Mouse (Mus musculus): ENCODE results near the gene Phykpl. TPM values are rescaled to one million over a fixed set of nuclear protein-coding genes. Genes with fewer than 3 reads are reported as not detected.
A peak's percentile ranks its signal among the peaks of the same experiment; 100 is the strongest.

Gene Phykpl
- polyA plus RNA-seq, 1 experiment from 2014 or later: 15.9 TPM

GRCm38 (mm10) chr11:51590002-51590401 lies 5.4 kb downstream of the Phykpl start:
- no peaks in the 10 kb centered on the region for H3K27me3 ChIP-seq (ENCODE audit: poor library complexity, severe bottlenecking)
- no peak for DNase-seq (ENCODE audit: extremely low spot score, low spot score)
- H3K4me1 ChIP-seq: peaks cover 15% of the 10 kb centered on the region
- H3K36me3 ChIP-seq (replicated peaks): peaks cover 95% of the 10 kb centered on the region
- H3K27ac ChIP-seq: no peak overlapping the region
- H3K4me3 ChIP-seq: no peak overlapping the region
- no peaks in the 10 kb centered on the region for H3K9me3 ChIP-seq

- no peaks in the 10 kb centered on the region for H3K27me3 ChIP-seq (ENCODE audit: poor library complexity, severe bottlenecking)
- peaks cover 100% of the 10 kb centered on the region for H3K36me3 ChIP-seq (replicated peaks)
- no peak overlapping the region for H3K27ac ChIP-seq
- H3K4me3 ChIP-seq: no peak overlapping the region
- no peaks in the 10 kb centered on the region for H3K9me3 ChIP-seq
- peaks cover 4% of the 10 kb centered on the region for H3K4me1 ChIP-seq
- WGBS: 92% methylated on average over 7 of the region's 7 CpGs
- no peak for DNase-seq (ENCODE audit: extremely low spot score, low spot score)
These were observed 6.6 kb downstream of the Phykpl start for GRCm38 (mm10) chr11:51591168-51591567.

DNA sequence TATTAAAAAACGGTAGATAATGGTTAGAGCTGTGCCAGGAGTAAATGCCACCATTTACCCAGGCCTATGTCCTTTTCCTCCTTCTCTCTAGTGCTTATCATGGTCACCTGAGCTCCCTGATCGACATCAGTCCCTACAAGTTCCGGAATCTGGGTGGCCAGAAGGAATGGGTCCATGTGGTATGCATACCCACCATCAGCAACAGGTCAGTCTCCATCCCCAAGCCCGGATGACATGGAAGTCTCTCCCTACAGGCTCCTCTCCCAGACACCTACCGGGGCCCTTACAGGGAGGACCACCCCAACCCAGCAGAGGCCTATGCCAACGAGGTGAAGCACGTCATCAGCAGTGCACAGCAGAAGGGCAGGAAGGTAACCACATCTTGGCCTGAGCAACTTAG lies 7.4 kb downstream of the Phykpl start:
- Histone ChIP-seq H3K36me3 (replicated peaks) (peaks cover 100% of the 10 kb centered on the region), H3K4me3 (no peak overlapping the region), H3K27me3 (ENCODE audit: poor library complexity, severe bottlenecking) (no peaks in the 10 kb centered on the region), H3K9me3 (no peaks in the 10 kb centered on the region), H3K4me1 (no peaks in the 10 kb centered on the region), H3K27ac (no peak overlapping the region)
- no peak for DNase-seq (ENCODE audit: extremely low spot score, low spot score)
- 95% methylated on average over 7 of the region's 7 CpGs for WGBS

DNA sequence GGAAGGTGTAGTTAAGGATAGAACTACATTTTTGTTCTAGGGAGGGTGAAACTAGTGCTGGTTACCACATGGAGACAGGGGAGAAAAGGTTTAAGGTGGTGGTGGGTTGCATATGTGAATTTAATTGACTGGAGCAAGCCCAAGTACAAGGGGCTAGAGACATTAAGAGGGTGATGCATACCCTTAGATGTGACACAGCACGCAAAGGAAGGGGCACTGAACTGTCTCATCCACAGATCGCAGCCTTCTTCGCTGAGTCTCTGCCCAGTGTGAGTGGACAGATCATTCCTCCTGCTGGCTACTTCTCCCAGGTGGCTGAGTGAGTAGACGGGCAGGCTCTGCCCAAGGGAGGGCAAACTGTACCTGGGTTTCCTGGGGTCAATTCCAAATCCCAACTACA lies 8.8 kb downstream of the Phykpl start:
- no peak overlapping the region for H3K4me3 ChIP-seq
- H3K9me3 ChIP-seq: no peaks in the 10 kb centered on the region
- peaks cover 100% of the 10 kb centered on the region for H3K36me3 ChIP-seq (replicated peaks)
- H3K4me1 ChIP-seq: no peaks in the 10 kb centered on the region
- WGBS: 97% methylated on average over 4 of the region's 4 CpGs
- no peaks in the 10 kb centered on the region for H3K27me3 ChIP-seq (ENCODE audit: poor library complexity, severe bottlenecking)
- no peak for DNase-seq (ENCODE audit: extremely low spot score, low spot score)
- H3K27ac ChIP-seq: no peak overlapping the region

DNA sequence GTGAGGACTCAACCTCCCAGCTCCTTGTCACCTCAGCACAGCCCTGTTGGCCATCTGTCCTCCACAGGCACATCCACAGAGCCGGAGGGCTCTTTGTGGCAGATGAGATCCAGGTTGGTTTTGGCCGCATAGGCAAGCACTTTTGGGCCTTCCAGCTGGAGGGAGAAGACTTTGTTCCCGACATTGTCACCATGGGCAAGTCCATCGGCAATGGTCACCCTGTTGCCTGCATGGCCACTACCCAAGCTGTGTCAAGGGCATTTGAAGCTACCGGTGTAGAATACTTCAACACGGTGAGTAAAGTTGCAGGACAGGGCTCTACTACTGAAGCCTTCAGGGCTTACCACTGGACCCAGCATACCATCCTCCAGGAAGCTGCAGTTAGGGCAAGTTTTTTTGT lies 9.3 kb downstream of the Phykpl start:
- Histone ChIP-seq H3K27ac (no peak overlapping the region), H3K36me3 (replicated peaks) (peaks cover 100% of the 10 kb centered on the region), H3K27me3 (ENCODE audit: poor library complexity, severe bottlenecking) (no peaks in the 10 kb centered on the region), H3K4me3 (no peak overlapping the region), H3K4me1 (no peaks in the 10 kb centered on the region), H3K9me3 (no peaks in the 10 kb centered on the region)
- WGBS: 95% methylated on average over 6 of the region's 6 CpGs
- no peak for DNase-seq (ENCODE audit: extremely low spot score, low spot score)

DNA sequence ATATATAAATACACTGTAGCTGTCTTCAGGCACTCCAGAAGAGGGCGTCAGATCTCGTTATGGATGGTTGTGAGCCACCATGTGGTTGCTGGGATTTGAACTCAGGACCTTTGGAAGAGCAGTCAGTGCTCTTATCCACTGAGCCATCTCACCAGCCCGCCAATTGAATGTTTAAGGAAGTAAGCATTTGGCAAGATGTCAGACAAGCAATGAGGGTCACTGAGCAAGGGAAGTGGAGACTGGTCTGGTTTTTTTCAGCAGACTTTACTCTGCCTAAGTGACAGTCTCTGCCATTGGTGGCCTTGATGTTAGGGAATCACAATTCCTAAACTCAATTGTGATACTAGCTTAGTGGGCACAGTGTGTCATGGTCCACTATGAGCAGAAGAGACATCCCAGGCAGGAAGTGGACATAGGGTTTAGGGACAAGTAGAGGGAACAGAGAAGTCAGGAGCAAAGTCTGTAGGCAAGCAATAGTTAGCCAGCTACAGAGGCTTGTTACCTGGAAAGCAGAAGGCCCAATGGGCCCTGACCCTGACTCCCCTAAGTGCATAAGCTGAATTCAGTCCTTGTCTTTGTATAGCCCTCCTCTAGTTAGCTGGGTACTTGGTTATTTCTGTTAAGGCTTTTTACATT lies 10.3 kb downstream of the Phykpl start:
- H3K27ac ChIP-seq: no peak overlapping the region
- no peak overlapping the region for H3K4me3 ChIP-seq
- whole genome bisulfite sequencing: 86% methylated on average over 3 of the region's 3 CpGs
- H3K4me1 ChIP-seq: no peaks in the 10 kb centered on the region
- no peaks in the 10 kb centered on the region for H3K9me3 ChIP-seq
- H3K27me3 ChIP-seq (ENCODE audit: poor library complexity, severe bottlenecking): no peaks in the 10 kb centered on the region
- peaks cover 100% of the 10 kb centered on the region for H3K36me3 ChIP-seq (replicated peaks)
- no peak for DNase-seq (ENCODE audit: extremely low spot score, low spot score)

DNA sequence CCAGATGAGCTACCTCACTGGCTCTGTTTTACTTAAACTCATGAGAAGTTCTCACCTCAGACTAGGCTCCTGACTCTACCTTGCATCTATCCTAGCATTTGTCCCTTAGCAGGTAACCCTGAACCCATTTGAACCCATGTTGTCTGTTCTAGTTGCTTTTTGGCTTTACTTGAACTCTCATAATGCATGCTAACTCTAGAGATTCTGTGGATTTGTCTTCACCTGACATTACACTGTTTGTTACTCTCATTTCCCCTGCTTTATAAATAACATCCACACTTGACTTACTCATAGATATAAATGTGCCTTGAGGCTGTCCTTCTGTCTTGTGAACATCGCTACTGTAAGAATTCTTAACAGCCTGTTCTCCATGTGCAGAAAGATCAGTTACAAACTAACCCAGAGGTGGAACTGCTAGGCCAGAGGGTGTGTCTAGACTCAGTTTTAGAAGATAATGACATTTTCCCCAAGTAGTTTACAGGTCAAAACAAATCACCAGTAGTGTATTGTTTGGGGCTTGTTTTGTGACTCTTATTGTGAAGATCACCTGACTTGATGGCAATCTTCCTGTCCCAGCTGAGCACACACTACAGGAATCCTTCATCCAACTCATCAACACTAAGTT lies 11.0 kb downstream of the Phykpl start:
- Histone ChIP-seq H3K9me3 (no peaks in the 10 kb centered on the region), H3K4me3 (no peak overlapping the region), H3K36me3 (replicated peaks) (peaks cover 100% of the 10 kb centered on the region), H3K27ac (no peak overlapping the region), H3K27me3 (ENCODE audit: poor library complexity, severe bottlenecking) (no peaks in the 10 kb centered on the region), H3K4me1 (no peaks in the 10 kb centered on the region)
- no peak for DNase-seq (ENCODE audit: extremely low spot score, low spot score)
- WGBS: 92% methylated on average over 1 of the region's 1 CpGs

- no peak overlapping the region for H3K4me3 ChIP-seq
- peaks cover 100% of the 10 kb centered on the region for H3K36me3 ChIP-seq (replicated peaks)
- H3K4me1 ChIP-seq: peaks cover 16% of the 10 kb centered on the region
- no peak for DNase-seq (ENCODE audit: extremely low spot score, low spot score)
- H3K27me3 ChIP-seq (ENCODE audit: poor library complexity, severe bottlenecking): no peaks in the 10 kb centered on the region
- H3K27ac ChIP-seq: no peak overlapping the region
- no peaks in the 10 kb centered on the region for H3K9me3 ChIP-seq
- 89% methylated on average over 2 of the region's 2 CpGs for WGBS
These were observed 13.0 kb downstream of the Phykpl start for GRCm38 (mm10) chr11:51597553-51597952.

- peak overlapping the region; percentile 21; the same call in 1 of the 2 replicates for H3K4me3 ChIP-seq
- peaks cover 45% of the 10 kb centered on the region for H3K4me1 ChIP-seq
- peaks cover 89% of the 10 kb centered on the region for H3K36me3 ChIP-seq (replicated peaks)
- no peak overlapping the region for H3K27ac ChIP-seq
- H3K27me3 ChIP-seq (ENCODE audit: poor library complexity, severe bottlenecking): no peaks in the 10 kb centered on the region
- WGBS: 89% methylated on average over 3 of the region's 3 CpGs
- DNase-seq (ENCODE audit: extremely low spot score, low spot score): no peak
- no peaks in the 10 kb centered on the region for H3K9me3 ChIP-seq
These were observed 17.7 kb downstream of the Phykpl start for GRCm38 (mm10) chr11:51602253-51602652.

GRCm38 (mm10) chr11:51605602-51606446 lies 21.3 kb downstream of the Phykpl start:
- peak overlapping the region; percentile 99 for H3K27ac ChIP-seq
- no peaks in the 10 kb centered on the region for H3K9me3 ChIP-seq
- DNase-seq (ENCODE audit: extremely low spot score, low spot score): peak; percentile 72
- under 1% methylated on average over 81 of the region's 81 CpGs for WGBS
- H3K4me3 ChIP-seq: peak overlapping the region; percentile 74
- peaks cover 53% of the 10 kb centered on the region for H3K36me3 ChIP-seq (replicated peaks)
- peaks cover 51% of the 10 kb centered on the region for H3K4me1 ChIP-seq
- H3K27me3 ChIP-seq (ENCODE audit: poor library complexity, severe bottlenecking): no peaks in the 10 kb centered on the region

DNA sequence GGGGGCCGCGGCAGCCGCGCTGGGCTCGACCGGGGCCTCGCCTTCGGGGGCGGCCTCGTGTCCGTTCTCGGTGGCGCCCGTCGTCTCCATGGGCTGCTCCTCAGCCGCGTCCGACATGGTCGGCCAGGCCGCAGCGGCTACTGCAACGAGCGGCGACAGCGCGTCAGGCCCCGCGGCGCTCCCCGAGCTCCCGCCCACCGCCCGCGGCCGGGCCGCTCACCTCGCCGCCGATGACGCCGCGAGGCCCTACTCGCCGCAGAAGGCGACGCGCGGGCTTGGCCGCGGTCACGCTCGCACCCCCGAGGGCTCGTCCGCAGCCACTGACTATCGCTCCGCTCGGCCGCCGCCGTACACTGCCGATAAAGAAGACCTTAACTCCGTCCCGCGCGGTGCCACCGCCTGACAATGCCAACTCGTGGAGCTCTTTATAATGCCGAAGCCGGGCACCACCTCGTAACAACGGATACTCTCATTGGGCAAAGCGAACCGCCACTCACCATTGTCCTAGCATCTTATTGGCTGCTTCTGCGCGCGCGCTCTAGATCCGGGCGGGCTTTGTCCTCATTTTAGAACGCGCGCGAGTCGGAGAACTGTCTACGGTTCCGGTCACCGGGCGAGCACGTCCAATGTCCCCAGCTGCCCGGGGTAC lies 22.0 kb downstream of the Phykpl start, which contains the start of gene Hnrnpab:
Gene Hnrnpab (minus strand): TSS at position 401 of the 649 bp plus-strand sequence.
- Histone ChIP-seq H3K36me3 (replicated peaks) (peaks cover 46% of the 10 kb centered on the region), H3K27me3 (ENCODE audit: poor library complexity, severe bottlenecking) (no peaks in the 10 kb centered on the region), H3K9me3 (no peaks in the 10 kb centered on the region), H3K4me1 (peaks cover 44% of the 10 kb centered on the region), H3K27ac (peak within 1 kb of the TSS; percentile 99), H3K4me3 (peak within 1 kb of the TSS; percentile 74)
- WGBS: under 1% methylated on average over 91 of the region's 91 CpGs
- DNase-seq (ENCODE audit: extremely low spot score, low spot score): peak; percentile 99

GRCm38 (mm10) chr11:51607096-51607738 lies 22.7 kb downstream of the Phykpl start:
- Histone ChIP-seq H3K27me3 (ENCODE audit: poor library complexity, severe bottlenecking) (no peaks in the 10 kb centered on the region), H3K36me3 (replicated peaks) (peaks cover 39% of the 10 kb centered on the region), H3K9me3 (no peaks in the 10 kb centered on the region), H3K27ac (peak overlapping the region; percentile 99), H3K4me1 (peaks cover 38% of the 10 kb centered on the region), H3K4me3 (peak overlapping the region; percentile 74)
- no peak for DNase-seq (ENCODE audit: extremely low spot score, low spot score)
- WGBS: 12% methylated on average over 15 of the region's 15 CpGs

Measured in forebrain, embryonic 10.5 days (tissue).